Comparison of ENCODE assay signal across 8 mouse cellular contexts in genomic region chr1:91446060-91446459, GRCm38 (mm10). TPM values are rescaled to one million over a fixed set of nuclear protein-coding genes. Genes with fewer than 3 reads are reported as not detected.
DNase-seq lines count a peak whose midpoint lies in the region; ATAC-seq lines count a peak whose summit lies in the region.

No protein-coding gene starts in this region.

- 89% methylated on average over 8 of the region's 8 CpGs for WGBS in midbrain, embryonic 11.5 days
- 88% methylated on average over 8 of the region's 8 CpGs for WGBS in midbrain, embryonic 13.5 days
- WGBS in heart, embryonic 10.5 days = 68% methylated on average over 8 of the region's 8 CpGs
- WGBS in stomach, embryonic 15.5 days = 60% methylated on average over 8 of the region's 8 CpGs
- 83% methylated on average over 8 of the region's 8 CpGs for WGBS in hindbrain, embryonic 12.5 days
- 80% methylated on average over 8 of the region's 8 CpGs for WGBS in forebrain, embryonic 15.5 days

- H3K27me3 ChIP-seq in midbrain, embryonic 11.5 days (ENCODE audit: control insufficient read depth, insufficient read depth, low read length) = no peaks in the 10 kb centered on the region
- no peaks in the 10 kb centered on the region for H3K27me3 ChIP-seq in midbrain, embryonic 13.5 days
- H3K27me3 ChIP-seq in heart, embryonic 10.5 days (ENCODE audit: insufficient read depth, poor library complexity, severe bottlenecking) = no peaks in the 10 kb centered on the region
- no peaks in the 10 kb centered on the region for H3K27me3 ChIP-seq in stomach, embryonic 15.5 days (replicated peaks)
- H3K27me3 ChIP-seq in hindbrain, embryonic 12.5 days = no peaks in the 10 kb centered on the region
- no peaks in the 10 kb centered on the region for H3K27me3 ChIP-seq in forebrain, embryonic 15.5 days

- no peak overlapping the region for H3K27ac ChIP-seq in midbrain, embryonic 11.5 days (ENCODE audit: low read depth, low read length)
- H3K27ac ChIP-seq in midbrain, embryonic 13.5 days = no peak overlapping the region
- peak overlapping the region; percentile 39 for H3K27ac ChIP-seq in heart, embryonic 10.5 days
- no peak overlapping the region for H3K27ac ChIP-seq in stomach, embryonic 15.5 days
- no peak overlapping the region for H3K27ac ChIP-seq in hindbrain, embryonic 12.5 days
- H3K27ac ChIP-seq in forebrain, embryonic 15.5 days (replicated peaks) = no peak overlapping the region

- no peaks in the 10 kb centered on the region for H3K4me1 ChIP-seq in midbrain, embryonic 11.5 days (ENCODE audit: control insufficient read depth, insufficient read depth, low read length)
- H3K4me1 ChIP-seq in midbrain, embryonic 13.5 days (replicated peaks) = no peaks in the 10 kb centered on the region
- H3K4me1 ChIP-seq in heart, embryonic 10.5 days = peaks cover 38% of the 10 kb centered on the region
- H3K4me1 ChIP-seq in stomach, embryonic 15.5 days = no peaks in the 10 kb centered on the region
- no peaks in the 10 kb centered on the region for H3K4me1 ChIP-seq in hindbrain, embryonic 12.5 days
- H3K4me1 ChIP-seq in forebrain, embryonic 15.5 days = no peaks in the 10 kb centered on the region

- no peak overlapping the region for H3K9ac ChIP-seq in midbrain, embryonic 11.5 days (ENCODE audit: low read length)
- no peak overlapping the region for H3K9ac ChIP-seq in midbrain, embryonic 13.5 days (replicated peaks)
- H3K9ac ChIP-seq in stomach, embryonic 15.5 days = no peak overlapping the region
- H3K9ac ChIP-seq in hindbrain, embryonic 12.5 days = no peak overlapping the region
- H3K9ac ChIP-seq in forebrain, embryonic 15.5 days (replicated peaks) = no peak overlapping the region

- no peak for ATAC-seq in midbrain, embryonic 11.5 days (ENCODE audit: low FRiP score)
- ATAC-seq in midbrain, embryonic 13.5 days = no peak
- peak; percentile 40; the same call in 1 of the 2 replicates for ATAC-seq in stomach, embryonic 15.5 days (ENCODE audit: insufficient read depth, low FRiP score, low read depth)
- ATAC-seq in hindbrain, embryonic 12.5 days (ENCODE audit: low FRiP score) = no peak
- no peak for ATAC-seq in forebrain, embryonic 15.5 days (replicated peaks)

- H3K4me2 ChIP-seq in midbrain, embryonic 11.5 days = no peak overlapping the region
- no peak overlapping the region for H3K4me2 ChIP-seq in midbrain, embryonic 13.5 days (replicated peaks)
- no peak overlapping the region for H3K4me2 ChIP-seq in stomach, embryonic 15.5 days
- no peak overlapping the region for H3K4me2 ChIP-seq in hindbrain, embryonic 12.5 days (replicated peaks)
- H3K4me2 ChIP-seq in forebrain, embryonic 15.5 days (replicated peaks) = no peak overlapping the region

- H3K4me3 ChIP-seq in midbrain, embryonic 11.5 days (ENCODE audit: low read depth, low read length) = no peak overlapping the region
- no peak overlapping the region for H3K4me3 ChIP-seq in midbrain, embryonic 13.5 days (replicated peaks)
- no peak overlapping the region for H3K4me3 ChIP-seq in heart, embryonic 10.5 days
- no peak overlapping the region for H3K4me3 ChIP-seq in stomach, embryonic 15.5 days (replicated peaks)
- H3K4me3 ChIP-seq in hindbrain, embryonic 12.5 days = no peak overlapping the region
- no peak overlapping the region for H3K4me3 ChIP-seq in forebrain, embryonic 15.5 days

- H3K9me3 ChIP-seq in midbrain, embryonic 11.5 days (ENCODE audit: control insufficient read depth, low read length) = peaks cover 8% of the 10 kb centered on the region; the same call in 1 of the 2 replicates
- 0 out of 2 replicates have a peak, but pooled peaks cover 4% of the 10 kb centered on the region for H3K9me3 ChIP-seq in midbrain, embryonic 13.5 days
- H3K9me3 ChIP-seq in heart, embryonic 10.5 days = 0 out of 2 replicates have a peak, but pooled peaks cover 3% of the 10 kb centered on the region
- no peaks in the 10 kb centered on the region for H3K9me3 ChIP-seq in stomach, embryonic 15.5 days
- H3K9me3 ChIP-seq in hindbrain, embryonic 12.5 days (replicated peaks) = peaks cover 10% of the 10 kb centered on the region; the same call in 1 of the 2 replicates
- H3K9me3 ChIP-seq in forebrain, embryonic 15.5 days = no peaks in the 10 kb centered on the region

- DNase-seq in midbrain, embryonic 11.5 days (ENCODE audit: low spot score, missing footprints) = peak; percentile 47
- no peak for DNase-seq in heart, embryonic 10.5 days (ENCODE audit: low spot score)
- DNase-seq in kidney, postnatal 4 days = peak; percentile 68 to 80
- no peak for DNase-seq in spleen, postnatal 10 days (ENCODE audit: low spot score in 2 of 2)

- H3K36me3 ChIP-seq in midbrain, embryonic 11.5 days (ENCODE audit: control insufficient read depth, insufficient read depth, low read length) = peaks cover 7% of the 10 kb centered on the region; the same call in 1 of the 2 replicates
- peaks cover 68% of the 10 kb centered on the region for H3K36me3 ChIP-seq in midbrain, embryonic 13.5 days
- peaks cover 31% of the 10 kb centered on the region for H3K36me3 ChIP-seq in heart, embryonic 10.5 days
- peaks cover 43% of the 10 kb centered on the region for H3K36me3 ChIP-seq in stomach, embryonic 15.5 days
- H3K36me3 ChIP-seq in hindbrain, embryonic 12.5 days = peaks cover 28% of the 10 kb centered on the region
- H3K36me3 ChIP-seq in forebrain, embryonic 15.5 days = peaks cover 38% of the 10 kb centered on the region

RNA-seq across cellular contexts. Expression of gene Per2, which starts 13.1 kb away (rescaled TPM):
- polyA plus RNA-seq in midbrain, embryonic 11.5 days (2014; fragmentation: Nextera tagmentation; extraction: Ambion mirVana) = 1.5 and 1.6 TPM in 2 replicates
- polyA plus RNA-seq in midbrain, embryonic 13.5 days (2015; fragmentation: Nextera tagmentation; extraction: Ambion mirVana) = 4.4 and 4.7 TPM in 2 replicates
- polyA plus RNA-seq in heart, embryonic 10.5 days (2016; fragmentation: Nextera tagmentation; extraction: Ambion mirVana) = 3.2 and 4.9 TPM in 2 replicates
- 5.4 and 6.5 TPM in 2 replicates for polyA plus RNA-seq in stomach, embryonic 15.5 days (2015; fragmentation: Nextera tagmentation; extraction: Ambion mirVana)
- 3.6 and 3.8 TPM in 2 replicates for polyA plus RNA-seq in hindbrain, embryonic 12.5 days (2016; fragmentation: Nextera tagmentation; extraction: Ambion mirVana)
- polyA plus RNA-seq in forebrain, embryonic 15.5 days (2015; fragmentation: Nextera tagmentation; extraction: Ambion mirVana) = 4.5 and 5.4 TPM in 2 replicates

RNA-seq across cellular contexts. Expression of gene Hes6, which starts 32.2 kb away (rescaled TPM):
- 300 and 322 TPM in 2 replicates for polyA plus RNA-seq in midbrain, embryonic 11.5 days (2014; fragmentation: Nextera tagmentation; extraction: Ambion mirVana)
- polyA plus RNA-seq in midbrain, embryonic 13.5 days (2015; fragmentation: Nextera tagmentation; extraction: Ambion mirVana) = 316 and 357 TPM in 2 replicates
- polyA plus RNA-seq in heart, embryonic 10.5 days (2016; fragmentation: Nextera tagmentation; extraction: Ambion mirVana) = 70.6 and 74.2 TPM in 2 replicates
- 82.9 and 89.5 TPM in 2 replicates for polyA plus RNA-seq in stomach, embryonic 15.5 days (2015; fragmentation: Nextera tagmentation; extraction: Ambion mirVana)
- polyA plus RNA-seq in hindbrain, embryonic 12.5 days (2016; fragmentation: Nextera tagmentation; extraction: Ambion mirVana) = 274 and 304 TPM in 2 replicates
- 260 and 267 TPM in 2 replicates for polyA plus RNA-seq in forebrain, embryonic 15.5 days (2015; fragmentation: Nextera tagmentation; extraction: Ambion mirVana)

RNA-seq across cellular contexts. Expression of gene Ilkap, which starts 47.4 kb away (rescaled TPM):
- 163 and 169 TPM in 2 replicates for polyA plus RNA-seq in midbrain, embryonic 11.5 days (2014; fragmentation: Nextera tagmentation; extraction: Ambion mirVana)
- polyA plus RNA-seq in midbrain, embryonic 13.5 days (2015; fragmentation: Nextera tagmentation; extraction: Ambion mirVana) = 148 and 155 TPM in 2 replicates
- polyA plus RNA-seq in heart, embryonic 10.5 days (2016; fragmentation: Nextera tagmentation; extraction: Ambion mirVana) = 132 and 152 TPM in 2 replicates
- 119 and 128 TPM in 2 replicates for polyA plus RNA-seq in stomach, embryonic 15.5 days (2015; fragmentation: Nextera tagmentation; extraction: Ambion mirVana)
- 147 and 148 TPM in 2 replicates for polyA plus RNA-seq in hindbrain, embryonic 12.5 days (2016; fragmentation: Nextera tagmentation; extraction: Ambion mirVana)
- 167 and 177 TPM in 2 replicates for polyA plus RNA-seq in forebrain, embryonic 15.5 days (2015; fragmentation: Nextera tagmentation; extraction: Ambion mirVana)

RNA-seq across cellular contexts. Expression of gene Traf3ip1, which starts 48.4 kb away (rescaled TPM):
- 6.0 and 7.3 TPM in 2 replicates for polyA plus RNA-seq in midbrain, embryonic 11.5 days (2014; fragmentation: Nextera tagmentation; extraction: Ambion mirVana)
- polyA plus RNA-seq in midbrain, embryonic 13.5 days (2015; fragmentation: Nextera tagmentation; extraction: Ambion mirVana) = 10.8 and 11.3 TPM in 2 replicates
- polyA plus RNA-seq in heart, embryonic 10.5 days (2016; fragmentation: Nextera tagmentation; extraction: Ambion mirVana) = 6.1 and 7.3 TPM in 2 replicates
- 7.8 and 8.4 TPM in 2 replicates for polyA plus RNA-seq in stomach, embryonic 15.5 days (2015; fragmentation: Nextera tagmentation; extraction: Ambion mirVana)
- 12.9 and 13.0 TPM in 2 replicates for polyA plus RNA-seq in hindbrain, embryonic 12.5 days (2016; fragmentation: Nextera tagmentation; extraction: Ambion mirVana)
- polyA plus RNA-seq in forebrain, embryonic 15.5 days (2015; fragmentation: Nextera tagmentation; extraction: Ambion mirVana) = 9.5 and 10.6 TPM in 2 replicates

Comparison
In these comparisons a context has a peak if more than half of its experiments do, and no peak if none do; other contexts are left out.
1. DNase-seq: peak in midbrain, embryonic 11.5 days (single experiment) and kidney, postnatal 4 days (2 of 2); none in heart, embryonic 10.5 days (single experiment) and spleen, postnatal 10 days (0 of 2).